Mouse (Mus musculus): ENCODE results near the gene Polr2i.
"Not testable (repeated sequence)": the region's sequence is repeated elsewhere in the genome, so short reads cannot be mapped to it uniquely, and the experiment has no call there.

- TF ChIP-seq ZNF384 (IDR thresholded peaks at IDR 0.05; ENCODE audit: low read depth, low read length); ZC3H11A (IDR thresholded peaks at IDR 0.05; ENCODE audit: borderline replicate concordance, low read depth, low read length); CHD2 (IDR thresholded peaks at IDR 0.05; ENCODE audit: low read depth, low read length); HCFC1 (IDR thresholded peaks at IDR 0.05; ENCODE audit: borderline replicate concordance, insufficient read depth, low read length): not testable (repeated sequence)
These were observed 5.6 kb downstream of the Polr2i start for GRCm38 (mm10) chr7:30237374-30237773.

All from ES-E14 (cell line).